Mouse (Mus musculus) neural tube, embryonic 12.5 days (tissue): ENCODE data around the gene Sgcd. TPM values are rescaled to one million over a fixed set of nuclear protein-coding genes. Genes with fewer than 3 reads are reported as not detected.

Experiments
- ATAC-seq: fragments of 200-750 bp; cut with Nextera tagmentation; 2 replicates; pipeline ENCODE4 v1.8.0; 2017; ENCODE audit warnings: low read depth, mild to moderate bottlenecking, moderate TSS enrichment, moderate library complexity; ENCODE audit not compliant: low FRiP score
- H3K27ac ChIP-seq: fragments of 300-500 bp; sonication (generic); 2 replicates; pipeline ENCODE4 v1.5.1; 2016
- H3K27me3 ChIP-seq: fragments of 300-500 bp; sonication (generic); replicated peaks from 2 replicates; pipeline ENCODE4 v1.6.1; 2016; ENCODE audit warnings: mild to moderate bottlenecking
- H3K36me3 ChIP-seq: fragments of 300-500 bp; sonication (generic); 2 replicates; pipeline ENCODE4 v1.6.1; 2016; ENCODE audit warnings: mild to moderate bottlenecking
- H3K4me1 ChIP-seq: fragments of 300-500 bp; sonication (generic); 2 replicates; pipeline ENCODE4 v1.6.1; 2016
- H3K4me2 ChIP-seq: fragments of 300-500 bp; sonication (generic); replicated peaks from 2 replicates; pipeline ENCODE4 v1.6.1; 2016; ENCODE audit warnings: mild to moderate bottlenecking
- H3K4me3 ChIP-seq: fragments of 300-500 bp; sonication (generic); 2 replicates; pipeline ENCODE4 v1.5.1; 2016
- H3K9ac ChIP-seq: fragments of 300-500 bp; sonication (generic); 2 replicates; pipeline ENCODE4 v1.6.1; 2016; ENCODE audit warnings: mild to moderate bottlenecking
- H3K9me3 ChIP-seq: fragments of 300-500 bp; sonication (generic); 2 replicates; pipeline ENCODE4 v1.6.1; 2016; ENCODE audit warnings: mild to moderate bottlenecking
- WGBS: fragments of 180-500 bp; shearing (Covaris S2); methylation state at CpG from one replicate; pipeline ENCODE4 v1.1.7; 2016; 5-methylcytosine and 5-hydroxymethylcytosine counted together
- polyA plus RNA-seq: library from polyadenylated mRNA; unstranded; fragments of >200 nt; fragmentation: Nextera tagmentation; extraction: Ambion mirVana; gene quantifications from 2 replicates; pipeline ENCODE4 v1.2.1, GENCODE M21; 2016

The Sgcd gene
- polyA plus RNA-seq, 1 experiment from 2014 or later = 2.6 TPM

DNA sequence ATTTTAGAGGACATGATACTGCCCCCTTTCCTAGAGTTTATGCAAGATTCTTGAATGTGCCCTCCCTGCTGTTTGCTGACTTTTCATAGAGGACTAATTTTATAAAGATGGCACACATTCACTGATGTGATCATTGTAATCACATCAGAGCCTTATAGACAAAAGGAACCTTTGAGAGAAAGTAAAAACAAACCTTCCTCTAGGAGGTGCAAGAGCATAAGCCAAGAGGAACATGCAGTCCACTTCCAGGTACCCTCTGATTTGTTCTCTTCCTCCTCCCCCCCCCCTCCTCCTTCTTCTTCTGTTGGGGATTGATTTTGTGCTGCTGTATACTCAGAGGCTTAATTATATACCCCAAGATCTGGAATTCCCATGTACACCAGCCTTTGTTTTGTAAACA, 978.6 kb downstream of the Sgcd start:
- ATAC-seq = no peak
- no peaks in the 10 kb centered on the region for H3K27me3 ChIP-seq

DNA sequence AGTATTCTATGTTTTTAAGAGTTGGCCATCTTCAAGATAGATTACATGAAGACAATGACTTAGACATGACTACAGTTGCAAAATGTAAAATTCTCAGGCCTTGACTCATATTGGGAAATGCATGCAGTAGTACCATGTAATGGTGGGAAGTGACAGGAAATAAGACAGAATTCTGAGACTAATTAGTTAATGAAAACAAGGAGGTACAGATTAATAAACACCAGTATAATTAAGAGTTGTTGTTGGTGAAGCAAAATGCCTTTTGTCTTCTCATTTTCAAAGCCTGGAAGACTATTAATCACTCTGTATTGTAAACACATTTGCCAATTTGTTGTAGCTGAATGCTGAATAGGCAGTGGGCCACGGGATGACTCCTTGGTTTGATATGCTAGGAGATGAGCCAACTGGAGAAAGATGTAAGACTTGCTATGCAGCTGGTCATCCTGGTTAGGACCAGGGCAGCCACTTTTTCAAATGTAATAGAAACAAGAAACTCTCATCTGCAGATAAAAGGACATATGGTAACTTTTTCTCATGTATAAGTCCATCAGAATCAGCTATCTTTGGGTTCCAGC, 983.4 kb downstream of the Sgcd start:
- Histone ChIP-seq H3K36me3 (no peaks in the 10 kb centered on the region), H3K9me3 (no peaks in the 10 kb centered on the region), H3K27me3 (no peaks in the 10 kb centered on the region), H3K4me1 (no peaks in the 10 kb centered on the region), H3K27ac (no peak overlapping the region), H3K4me2 (no peak overlapping the region), H3K9ac (no peak overlapping the region), H3K4me3 (no peak overlapping the region)
- no peak for ATAC-seq
- WGBS = 84% methylated on average over 1 of the region's 1 CpGs

More for the DNA sequence above, 978.6 kb downstream of the Sgcd start:
- Histone ChIP-seq H3K9me3 (no peaks in the 10 kb centered on the region), H3K4me1 (no peaks in the 10 kb centered on the region), H3K27ac (no peak overlapping the region), H3K36me3 (no peaks in the 10 kb centered on the region), H3K4me3 (no peak overlapping the region), H3K4me2 (no peak overlapping the region), H3K9ac (no peak overlapping the region)

DNA sequence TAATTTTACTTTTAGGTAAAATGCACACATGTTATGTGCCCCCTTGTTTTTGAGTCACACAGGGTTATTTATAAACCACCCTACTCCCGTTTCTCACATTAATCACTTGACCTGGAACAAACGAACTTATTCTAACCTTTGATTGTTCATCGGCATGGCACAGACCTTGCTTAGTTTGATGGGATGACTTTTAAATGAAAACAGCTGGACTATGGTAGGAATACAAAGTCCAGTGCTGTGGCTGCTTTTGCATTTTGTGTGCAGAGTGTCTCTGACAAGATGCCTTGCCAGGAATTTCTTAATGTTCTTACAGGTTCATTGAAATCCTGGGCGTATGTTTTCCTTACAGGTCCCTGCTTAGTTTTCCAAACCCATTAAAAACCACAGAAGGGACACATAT, 1049.5 kb downstream of the Sgcd start:
- Histone ChIP-seq H3K4me3 (no peak overlapping the region), H3K27me3 (no peaks in the 10 kb centered on the region), H3K4me1 (no peaks in the 10 kb centered on the region), H3K36me3 (no peaks in the 10 kb centered on the region), H3K9ac (no peak overlapping the region), H3K27ac (no peak overlapping the region), H3K9me3 (no peaks in the 10 kb centered on the region), H3K4me2 (no peak overlapping the region)
- 33% methylated on average over 4 of the region's 4 CpGs for WGBS
- ATAC-seq = no peak

DNA sequence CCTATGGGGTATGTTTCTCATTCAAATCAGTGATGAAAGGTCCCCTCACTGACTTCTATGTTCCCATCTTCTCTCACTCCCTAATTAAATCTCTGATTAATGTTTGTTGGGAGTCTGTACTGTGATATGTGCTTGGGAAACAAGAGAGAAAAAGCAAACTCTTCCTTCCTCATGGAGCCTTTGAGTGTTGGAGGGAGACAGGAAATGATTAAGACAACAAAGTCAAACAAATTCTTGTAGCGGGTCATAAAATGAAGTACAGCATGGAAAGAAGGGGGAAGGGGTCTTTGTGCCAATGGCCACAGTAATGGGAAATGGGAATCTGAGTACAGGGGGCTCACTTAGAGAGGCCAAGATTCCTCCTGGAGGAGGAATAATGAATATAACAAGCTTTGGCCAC, 1063.8 kb downstream of the Sgcd start:
- Histone ChIP-seq H3K27me3 (no peaks in the 10 kb centered on the region), H3K4me3 (no peak overlapping the region), H3K4me1 (no peaks in the 10 kb centered on the region), H3K27ac (no peak overlapping the region), H3K4me2 (no peak overlapping the region), H3K9me3 (no peaks in the 10 kb centered on the region), H3K9ac (no peak overlapping the region), H3K36me3 (no peaks in the 10 kb centered on the region)
- WGBS = 78% methylated on average over 1 of the region's 1 CpGs
- ATAC-seq = no peak

DNA sequence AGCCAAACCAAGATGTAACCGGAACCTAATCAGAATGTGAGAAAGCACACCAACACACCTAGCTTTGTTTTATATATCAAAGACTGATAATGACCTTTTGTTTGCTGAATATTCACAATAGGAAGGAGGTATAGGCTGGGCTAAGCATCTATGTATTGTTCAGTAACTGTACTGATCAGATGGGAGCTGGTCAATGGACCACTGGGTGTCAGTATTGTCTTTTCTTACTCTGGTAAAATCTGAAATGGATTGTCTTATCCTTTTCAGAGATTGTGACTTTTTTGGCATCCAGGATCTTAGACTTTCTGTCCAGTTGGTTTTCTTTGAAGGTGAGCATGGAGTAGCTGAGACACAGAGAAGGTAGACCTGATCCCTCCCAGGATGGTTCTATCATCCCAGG, 1068.5 kb downstream of the Sgcd start:
- Histone ChIP-seq H3K4me3 (no peak overlapping the region), H3K4me2 (no peak overlapping the region), H3K4me1 (no peaks in the 10 kb centered on the region), H3K9me3 (no peaks in the 10 kb centered on the region), H3K36me3 (no peaks in the 10 kb centered on the region), H3K9ac (no peak overlapping the region), H3K27me3 (no peaks in the 10 kb centered on the region), H3K27ac (no peak overlapping the region)
- ATAC-seq = 0 out of 2 replicates have a peak, but pooled peaks have one; percentile 44
- 90% methylated on average over 1 of the region's 1 CpGs for WGBS

DNA sequence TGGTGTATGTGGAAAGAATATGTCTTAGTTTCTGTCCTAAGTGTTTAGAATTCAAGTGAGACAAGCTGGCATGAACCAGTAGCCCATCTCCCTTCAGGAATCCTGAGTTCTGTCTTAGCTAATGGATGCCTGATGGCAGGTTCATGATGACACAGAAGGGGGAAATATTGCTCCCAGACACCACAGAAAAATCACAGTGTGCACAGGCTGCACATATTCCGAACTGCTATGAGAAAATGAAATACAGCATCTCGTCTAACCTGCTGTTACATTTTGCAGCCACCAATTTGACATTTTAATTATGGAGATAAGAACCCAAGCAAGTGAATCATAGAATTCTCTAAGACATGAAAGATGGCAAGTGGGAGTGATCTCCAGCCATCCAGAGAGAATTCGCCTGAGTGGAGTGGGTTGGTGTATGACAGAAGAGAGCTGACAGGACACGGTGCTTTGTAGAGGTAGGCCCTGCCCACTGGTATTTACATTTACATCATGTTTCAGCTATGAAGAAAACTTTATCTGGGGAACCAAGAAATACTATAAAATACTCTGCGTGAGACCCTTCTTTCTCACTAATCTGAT, 1076.0 kb downstream of the Sgcd start:
- Histone ChIP-seq H3K9ac (no peak overlapping the region), H3K27me3 (no peaks in the 10 kb centered on the region), H3K36me3 (no peaks in the 10 kb centered on the region), H3K4me3 (no peak overlapping the region), H3K4me2 (no peak overlapping the region), H3K4me1 (no peaks in the 10 kb centered on the region), H3K27ac (no peak overlapping the region), H3K9me3 (no peaks in the 10 kb centered on the region)
- WGBS = 92% methylated on average over 5 of the region's 5 CpGs
- ATAC-seq = no peak

DNA sequence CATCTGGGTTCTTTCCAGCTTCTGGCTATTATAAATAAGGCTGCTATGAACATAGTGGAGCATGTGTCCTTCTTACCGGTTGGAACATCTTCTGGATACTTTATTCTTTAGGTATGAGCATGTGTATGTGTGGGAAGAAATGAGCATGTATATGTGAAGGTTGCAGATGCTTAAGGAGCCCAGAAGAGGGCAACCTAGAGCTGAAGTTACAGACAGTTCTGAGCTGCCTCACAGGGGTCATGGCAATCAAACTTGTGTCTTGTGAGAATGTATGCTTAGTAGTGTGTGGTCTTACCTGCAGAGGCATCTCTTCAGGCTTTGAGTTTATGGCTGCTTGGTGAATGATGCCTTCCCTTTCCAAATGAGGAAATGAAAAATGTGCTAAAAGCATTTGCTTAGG, 1084.5 kb downstream of the Sgcd start:
- no peak overlapping the region for H3K4me2 ChIP-seq
- no peaks in the 10 kb centered on the region for H3K27me3 ChIP-seq
- H3K9ac ChIP-seq = no peak overlapping the region
- H3K36me3 ChIP-seq = no peaks in the 10 kb centered on the region
- no peaks in the 10 kb centered on the region for H3K4me1 ChIP-seq
- WGBS = 83% methylated on average over 1 of the region's 1 CpGs
- H3K27ac ChIP-seq = no peak overlapping the region
- H3K9me3 ChIP-seq = no peaks in the 10 kb centered on the region
- no peak for ATAC-seq
- H3K4me3 ChIP-seq = no peak overlapping the region

DNA sequence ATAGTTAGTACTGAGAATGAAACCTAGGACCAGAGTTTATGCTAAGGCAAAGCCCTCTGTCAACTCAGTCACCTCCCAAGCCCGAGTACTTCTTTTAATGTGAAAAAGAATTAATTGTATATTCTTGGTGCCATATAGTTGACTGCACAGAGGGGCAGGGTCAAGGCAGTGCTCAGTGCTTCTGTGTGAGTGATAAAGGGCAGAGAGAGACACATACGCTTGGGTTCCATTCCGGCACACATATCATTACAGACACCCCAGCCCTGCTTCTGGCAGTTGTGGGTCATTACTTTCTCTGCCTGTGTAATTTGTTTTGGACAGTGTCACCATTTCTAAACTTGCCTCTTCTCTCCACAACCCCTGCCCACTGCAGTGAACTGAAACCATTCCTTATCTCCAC, 1099.7 kb downstream of the Sgcd start:
- no peak overlapping the region for H3K9ac ChIP-seq
- H3K4me1 ChIP-seq = no peaks in the 10 kb centered on the region
- H3K9me3 ChIP-seq = no peaks in the 10 kb centered on the region
- no peak overlapping the region for H3K4me2 ChIP-seq
- no peak overlapping the region for H3K27ac ChIP-seq
- 79% methylated on average over 3 of the region's 3 CpGs for WGBS
- H3K36me3 ChIP-seq = no peaks in the 10 kb centered on the region
- H3K4me3 ChIP-seq = no peak overlapping the region
- no peaks in the 10 kb centered on the region for H3K27me3 ChIP-seq
- no peak for ATAC-seq

DNA sequence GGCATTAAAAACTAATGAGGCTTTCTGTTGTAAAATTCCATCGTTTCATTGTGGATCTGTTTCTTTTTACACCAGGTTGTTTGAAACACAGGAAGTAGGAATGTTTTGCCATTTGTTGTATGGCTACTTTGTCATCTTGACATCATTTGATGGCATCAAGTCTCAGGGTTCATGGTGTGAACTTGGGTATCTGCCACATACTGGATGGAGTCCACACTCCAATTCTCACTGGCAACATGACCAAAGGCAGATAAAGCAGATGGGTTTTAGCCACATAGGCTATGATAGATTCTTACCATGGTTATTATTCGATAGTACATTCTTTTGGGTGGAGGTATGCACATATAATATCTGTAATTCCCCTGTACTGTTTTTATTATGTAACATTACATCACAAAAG, 1106.3 kb downstream of the Sgcd start:
- Histone ChIP-seq H3K27ac (no peak overlapping the region), H3K4me3 (no peak overlapping the region), H3K36me3 (no peaks in the 10 kb centered on the region), H3K4me2 (no peak overlapping the region), H3K27me3 (no peaks in the 10 kb centered on the region), H3K4me1 (no peaks in the 10 kb centered on the region), H3K9me3 (no peaks in the 10 kb centered on the region), H3K9ac (no peak overlapping the region)
- 90% methylated on average over 2 of the region's 2 CpGs for WGBS
- ATAC-seq = no peak

DNA sequence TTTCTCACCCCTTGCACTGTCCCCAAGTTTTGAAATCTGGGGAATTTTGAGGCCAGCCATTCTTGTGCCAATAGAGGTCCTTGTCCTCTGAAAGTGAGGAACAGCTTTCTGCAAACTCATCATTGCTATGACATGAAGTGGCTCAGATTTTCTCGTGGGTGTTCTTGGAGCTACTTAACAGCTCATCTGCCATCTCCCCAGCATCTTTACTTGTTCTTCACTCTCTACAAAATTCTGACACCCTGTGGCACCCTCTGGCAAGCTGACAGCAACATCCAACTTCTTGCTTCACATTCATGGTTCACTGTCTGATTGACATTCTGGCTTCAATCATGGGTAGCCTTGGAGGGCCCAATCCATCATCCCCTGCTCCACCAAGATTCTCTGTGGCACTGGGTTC, 1113.0 kb downstream of the Sgcd start:
- Histone ChIP-seq H3K27ac (no peak overlapping the region), H3K4me2 (no peak overlapping the region), H3K9ac (no peak overlapping the region), H3K4me1 (no peaks in the 10 kb centered on the region), H3K4me3 (no peak overlapping the region), H3K9me3 (no peaks in the 10 kb centered on the region), H3K36me3 (no peaks in the 10 kb centered on the region), H3K27me3 (no peaks in the 10 kb centered on the region)
- ATAC-seq = no peak
- 83% methylated on average over 1 of the region's 1 CpGs for WGBS

DNA sequence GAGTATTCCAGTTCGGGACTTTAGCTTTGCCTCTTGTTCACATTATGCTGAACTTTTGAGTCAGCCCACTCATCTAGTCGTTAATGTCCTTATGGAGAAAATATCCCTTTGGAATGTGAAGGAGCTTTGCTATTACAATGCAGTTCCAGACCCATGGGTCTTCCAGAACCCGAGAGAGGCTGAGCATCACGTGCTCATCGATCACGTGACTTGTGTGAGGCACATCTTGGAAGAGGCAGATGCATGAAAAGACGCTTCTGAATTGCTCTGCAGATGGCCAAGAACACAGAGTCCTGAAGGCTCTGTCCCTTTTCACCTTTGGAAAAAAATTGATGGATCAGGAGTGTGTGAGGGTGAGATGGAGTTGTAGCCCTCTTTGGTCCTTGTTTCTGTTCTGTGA, 1120.2 kb downstream of the Sgcd start:
- H3K36me3 ChIP-seq = no peaks in the 10 kb centered on the region
- H3K4me2 ChIP-seq = no peak overlapping the region
- no peak overlapping the region for H3K9ac ChIP-seq
- ATAC-seq = no peak
- WGBS = 85% methylated on average over 7 of the region's 7 CpGs
- no peak overlapping the region for H3K4me3 ChIP-seq
- no peaks in the 10 kb centered on the region for H3K4me1 ChIP-seq
- no peaks in the 10 kb centered on the region for H3K9me3 ChIP-seq
- no peak overlapping the region for H3K27ac ChIP-seq
- H3K27me3 ChIP-seq = no peaks in the 10 kb centered on the region

DNA sequence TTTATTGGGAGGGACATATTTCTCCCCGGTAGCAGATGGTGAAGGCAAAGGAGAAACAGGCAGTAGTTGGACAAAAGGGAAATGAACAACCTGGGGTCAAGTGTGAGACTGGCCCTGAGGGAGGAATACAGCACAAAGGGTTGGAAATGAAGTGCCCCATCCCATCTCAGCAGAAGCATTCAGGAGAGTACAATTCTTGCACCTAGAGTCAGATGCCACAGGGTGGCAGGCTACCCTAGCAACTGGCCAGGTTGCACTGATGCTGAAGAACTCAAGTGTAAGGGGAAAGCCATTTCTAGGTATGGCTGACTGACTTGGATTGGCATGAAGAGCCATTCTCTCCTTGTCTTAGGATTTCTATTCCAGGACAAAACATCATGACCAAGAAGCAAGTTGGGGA, 1124.0 kb downstream of the Sgcd start:
- Histone ChIP-seq H3K9me3 (no peaks in the 10 kb centered on the region), H3K4me1 (no peaks in the 10 kb centered on the region), H3K4me3 (no peak overlapping the region), H3K9ac (no peak overlapping the region), H3K27ac (no peak overlapping the region), H3K36me3 (no peaks in the 10 kb centered on the region), H3K27me3 (no peaks in the 10 kb centered on the region), H3K4me2 (no peak overlapping the region)
- no peak for ATAC-seq
- 79% methylated on average over 1 of the region's 1 CpGs for WGBS

DNA sequence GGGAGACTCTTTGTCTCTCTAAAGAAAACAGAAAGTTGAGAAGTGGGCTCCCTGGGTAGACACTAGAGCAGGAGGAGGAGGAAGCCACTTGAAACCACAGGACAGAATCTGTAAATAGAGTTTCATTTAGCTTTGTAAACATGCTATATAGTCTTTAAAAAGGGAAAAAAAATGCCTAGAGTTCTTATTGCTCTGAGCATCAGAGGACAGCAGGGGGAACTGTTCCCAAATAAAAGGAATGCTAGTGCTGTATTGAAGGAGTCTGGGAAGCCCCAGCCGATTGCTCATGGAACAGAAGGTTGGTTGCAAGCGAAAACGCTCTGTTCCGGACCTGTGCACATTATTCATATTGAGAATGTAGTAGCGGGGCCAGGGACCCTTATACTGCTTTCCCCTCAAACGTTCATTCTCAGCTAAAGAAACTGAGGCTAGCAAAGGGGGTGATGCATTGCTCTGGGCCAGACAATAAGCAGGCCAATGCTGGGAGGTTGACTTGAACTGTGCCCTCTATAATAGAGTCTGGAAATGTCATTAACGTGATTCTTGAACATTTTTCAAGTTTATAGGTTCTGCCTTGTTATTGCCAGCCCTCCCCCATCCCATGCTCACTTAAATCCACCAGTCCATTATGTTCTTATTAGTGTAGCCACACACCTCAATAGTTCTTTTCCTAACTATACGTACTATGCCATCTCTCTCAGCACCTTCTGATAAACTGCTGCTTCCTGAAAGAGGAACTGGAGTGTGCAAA, 1140.4 kb downstream of the Sgcd start:
- no peaks in the 10 kb centered on the region for H3K27me3 ChIP-seq
- H3K4me1 ChIP-seq = peaks cover 6% of the 10 kb centered on the region; the same call in 1 of the 2 replicates
- no peak overlapping the region for H3K9ac ChIP-seq
- peak; percentile 58 for ATAC-seq
- no peaks in the 10 kb centered on the region for H3K36me3 ChIP-seq
- 28% methylated on average over 8 of the region's 8 CpGs for WGBS
- no peak overlapping the region for H3K4me3 ChIP-seq
- H3K27ac ChIP-seq = no peak overlapping the region
- H3K9me3 ChIP-seq = no peaks in the 10 kb centered on the region
- no peak overlapping the region for H3K4me2 ChIP-seq
